Mouse (Mus musculus) bone marrow, adult 2 months (tissue): ENCODE data around the gene Mecom.

ENCODE experiments used
- CTCF ChIP-seq: fragments of 200-500 bp; IDR thresholded peaks from 2 replicates; pipeline ENCODE4 v1.5.1; 2011; ENCODE audit warnings: low read length, control low read depth; ENCODE audit not compliant: control insufficient read depth, insufficient read depth
- POLR2A ChIP-seq: fragments of 200-500 bp; IDR thresholded peaks from 2 replicates; pipeline ENCODE4 v1.6.1; 2011; ENCODE audit warnings: low read depth, mild to moderate bottlenecking, control low read depth, low read length, borderline replicate concordance; ENCODE audit not compliant: control insufficient read depth

DNA sequence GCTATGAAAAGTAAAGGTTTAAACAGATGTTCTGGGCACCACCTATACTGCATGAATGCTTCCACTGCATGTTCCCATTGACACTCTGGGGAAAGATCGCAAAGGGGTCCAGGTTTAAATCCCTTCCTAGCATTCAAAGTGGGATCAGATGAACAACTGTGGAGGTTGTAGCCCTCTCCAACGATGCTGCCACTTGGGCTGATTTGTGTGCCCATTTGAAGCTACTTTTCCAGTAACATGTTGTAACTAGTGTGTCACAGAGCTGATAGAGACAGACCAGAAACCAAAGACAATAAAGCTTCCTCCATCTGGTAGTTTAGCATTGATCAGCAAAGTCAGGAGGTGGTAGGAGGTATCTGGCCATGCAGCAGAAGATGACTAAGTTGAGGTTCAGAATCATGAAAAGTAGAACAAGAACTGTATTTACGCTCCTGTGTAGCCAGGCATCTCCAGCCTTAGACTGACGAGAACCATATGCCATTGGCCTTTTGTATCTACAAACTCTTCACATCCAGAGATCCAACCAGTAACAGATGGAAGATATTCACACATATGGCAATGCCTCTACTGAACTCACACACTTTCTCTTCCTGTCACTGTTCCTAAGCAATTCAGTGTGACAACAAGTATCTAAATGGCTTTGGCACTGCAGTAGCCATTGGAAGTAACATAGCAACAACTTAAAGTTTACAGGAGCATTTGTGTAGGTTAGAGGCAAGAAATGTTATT is 299.0 kb downstream of the Mecom start:
- no peak for TF ChIP-seq POLR2A
- TF ChIP-seq CTCF: no peak
